Mouse (Mus musculus) kidney, adult 18-20 months (tissue): ENCODE results near the gene Mogat2.
A peak's percentile ranks its signal among the peaks of the same experiment; 100 is the strongest.

Experiments
- DNase-seq: peaks from one replicate; pipeline ENCODE4 v3.0.0; 2021

The Mogat2 gene

GRCm38 (mm10) chr7:99234916-99235315 lies 3.5 kb downstream of the Mogat2 start:
- no peak for DNase-seq

- no peak for DNase-seq
These were observed 5.8 kb downstream of the Mogat2 start for GRCm38 (mm10) chr7:99232571-99232970.

GRCm38 (mm10) chr7:99230061-99230747 lies 8.2 kb downstream of the Mogat2 start:
- peak; percentile 43 for DNase-seq

- DNase-seq: peak; percentile 56
These were observed 9.0 kb downstream of the Mogat2 start for GRCm38 (mm10) chr7:99229411-99229810.

- DNase-seq: no peak
These were observed 9.6 kb downstream of the Mogat2 start for GRCm38 (mm10) chr7:99228825-99229224.

- no peak for DNase-seq
These were observed 11.2 kb downstream of the Mogat2 start for GRCm38 (mm10) chr7:99227267-99227666.

- no peak for DNase-seq
These were observed 11.8 kb downstream of the Mogat2 start for GRCm38 (mm10) chr7:99226662-99227061.

- DNase-seq: peak; percentile 32
These were observed 13.0 kb downstream of the Mogat2 start for GRCm38 (mm10) chr7:99225421-99225820.

- DNase-seq: peak; percentile 74
These were observed 13.7 kb downstream of the Mogat2 start for GRCm38 (mm10) chr7:99224648-99225190.

GRCm38 (mm10) chr7:99224225-99224624 lies 14.2 kb downstream of the Mogat2 start:
- DNase-seq: peak; percentile 35

- DNase-seq: no peak
These were observed 20.9 kb downstream of the Mogat2 start for GRCm38 (mm10) chr7:99217338-99218074.

GRCm38 (mm10) chr7:99215347-99215855 lies 23.0 kb downstream of the Mogat2 start:
- no peak for DNase-seq

- no peak for DNase-seq
These were observed 23.7 kb downstream of the Mogat2 start for GRCm38 (mm10) chr7:99214621-99215185.

GRCm38 (mm10) chr7:99213686-99214085 lies 24.7 kb downstream of the Mogat2 start:
- no peak for DNase-seq

- no peak for DNase-seq
These were observed 25.4 kb downstream of the Mogat2 start for GRCm38 (mm10) chr7:99213056-99213455.

GRCm38 (mm10) chr7:99208704-99209103 lies 29.7 kb downstream of the Mogat2 start:
- no peak for DNase-seq

GRCm38 (mm10) chr7:99206364-99206763 lies 32.1 kb downstream of the Mogat2 start:
- no peak for DNase-seq

GRCm38 (mm10) chr7:99202163-99202562 lies 36.3 kb downstream of the Mogat2 start:
- no peak for DNase-seq

GRCm38 (mm10) chr7:99200290-99200689 lies 38.1 kb downstream of the Mogat2 start:
- DNase-seq: no peak

- DNase-seq: no peak
These were observed 38.8 kb downstream of the Mogat2 start for GRCm38 (mm10) chr7:99199451-99200175.

- no peak for DNase-seq
These were observed 39.6 kb downstream of the Mogat2 start for GRCm38 (mm10) chr7:99198811-99199210.

GRCm38 (mm10) chr7:99194511-99194910 lies 43.9 kb downstream of the Mogat2 start:
- no peak for DNase-seq

- DNase-seq: no peak
These were observed 44.5 kb downstream of the Mogat2 start for GRCm38 (mm10) chr7:99193926-99194325.
